Mouse (Mus musculus) lung, postnatal 0 days (tissue): ENCODE data around the gene Yap1.

ENCODE experiments used
- CTCF ChIP-seq: IDR thresholded peaks from 2 replicates; pipeline ENCODE4 v1.5.1; 2016; ENCODE audit warnings: antibody characterized with exemption, mild to moderate bottlenecking
- EP300 ChIP-seq: IDR thresholded peaks from 2 replicates; pipeline ENCODE4 v1.6.1; 2016; ENCODE audit warnings: antibody characterized with exemption, mild to moderate bottlenecking, control low read depth

DNA sequence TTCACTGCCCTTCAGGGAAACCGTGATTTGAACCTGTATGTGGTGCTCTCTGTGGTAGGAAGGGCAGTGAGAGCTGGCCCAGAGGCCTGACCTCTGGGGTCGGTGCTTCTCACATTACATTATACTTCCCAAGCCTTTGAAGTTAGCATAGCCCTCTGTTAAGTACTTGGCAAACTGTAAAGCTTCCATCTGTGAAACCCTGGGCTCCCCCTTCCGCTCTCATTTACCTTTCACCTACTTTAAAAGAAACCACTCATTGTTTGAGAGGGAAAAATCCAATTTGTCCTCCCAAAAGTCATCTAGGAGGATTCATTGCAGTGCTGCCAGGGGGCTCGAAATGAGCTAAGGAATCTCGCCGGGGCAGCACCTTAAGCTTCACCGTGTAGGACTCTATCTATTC lies 102.1 kb downstream of the Yap1 start:
- TF ChIP-seq EP300 = no peak
- no peak for TF ChIP-seq CTCF
